Mouse (Mus musculus) layer of hippocampus, postnatal 14 days (tissue): ENCODE data around the gene Cers3. TPM values are rescaled to one million over a fixed set of nuclear protein-coding genes. Genes with fewer than 3 reads are reported as not detected.

Experiments used
- DNase-seq, 2 experiments: peaks; one replicate each; pipeline ENCODE4 v3.0.0; 2021 to 2022; ENCODE audit warnings: low spot score in 2 of 2, mixed read lengths in 1 of 2
- long read RNA-seq, 2 experiments: library from polyadenylated mRNA; stranded (forward); transcript quantifications; one replicate each; pipeline ENCODE4 v2.0.0; 2021
- total RNA-seq, 2 experiments: library from RNA; stranded (reverse); gene quantifications; 2 replicates each; pipeline ENCODE4 v1.2.3; 2021

Gene Cers3
- under 1 TPM; 0.62 to 0.83 TPM for total RNA-seq
- long read RNA-seq, experiment 1, result 0 reads
- long read RNA-seq, experiment 2, result 0 reads

- no peak for DNase-seq
Observed at GRCm38 (mm10) chr7:66743377-66743781, at the start of gene Cers3. Cers3 (plus strand) TSS chr7:66743504.

DNA sequence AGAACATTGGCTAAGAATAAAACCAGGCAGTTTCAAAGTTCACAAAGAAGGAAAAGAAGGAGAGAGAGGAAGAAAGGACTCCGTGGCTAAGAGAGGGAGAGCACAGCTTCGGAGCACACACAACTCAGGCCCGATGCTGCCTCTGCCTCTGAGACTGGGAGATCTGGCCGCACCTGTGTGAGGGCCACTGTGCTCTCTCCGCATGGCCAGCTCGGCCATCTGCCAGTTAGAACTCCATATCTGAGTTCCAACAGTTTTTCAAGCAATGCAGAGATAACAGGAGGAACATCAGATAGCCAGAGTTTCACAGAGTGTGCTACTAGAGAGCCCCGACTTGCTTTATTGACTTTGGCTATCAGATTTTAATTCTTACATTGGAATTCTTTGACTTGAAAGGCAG lies 48.8 kb upstream of the Cers3 start:
- no peak for DNase-seq

DNA sequence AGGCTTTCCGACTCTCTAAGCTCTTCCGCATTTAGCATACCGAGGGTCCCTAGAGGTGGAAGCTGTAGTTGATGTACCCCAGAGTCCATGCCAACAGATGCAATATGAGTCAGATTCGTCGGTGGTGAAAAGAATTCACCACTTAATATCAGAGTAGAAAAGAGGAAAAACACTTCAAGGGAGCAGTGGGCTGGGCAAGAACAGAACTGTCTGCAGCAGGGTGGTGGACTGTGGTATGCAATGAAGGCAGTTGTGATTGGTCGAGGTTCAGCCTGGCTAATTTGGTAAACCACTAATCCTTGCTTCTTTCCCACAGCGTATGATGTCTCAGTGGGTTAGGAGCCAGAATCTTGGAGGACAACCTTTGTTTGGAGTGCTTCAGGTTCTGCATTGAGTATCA lies 40.6 kb upstream of the Cers3 start:
- no peak for DNase-seq

DNA sequence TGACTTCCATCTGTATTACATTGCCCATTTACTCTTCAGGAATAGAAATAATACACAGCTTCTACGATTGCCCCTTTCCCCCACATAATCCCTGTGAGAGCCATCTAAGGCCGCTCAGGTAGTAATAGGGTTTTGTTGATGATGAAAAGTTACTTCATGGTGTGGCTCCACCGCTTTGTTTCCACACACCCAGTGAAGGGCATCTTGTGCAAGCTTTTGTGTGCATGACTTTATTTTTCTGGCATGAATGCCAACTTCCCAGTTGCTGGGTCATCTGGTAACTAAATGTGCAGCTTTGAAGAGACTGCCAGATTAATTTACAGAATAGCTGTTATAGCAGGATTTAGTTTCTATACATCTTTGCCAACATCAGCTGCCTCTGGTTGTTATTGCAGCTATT lies 38.7 kb upstream of the Cers3 start:
- DNase-seq, result no peak

DNA sequence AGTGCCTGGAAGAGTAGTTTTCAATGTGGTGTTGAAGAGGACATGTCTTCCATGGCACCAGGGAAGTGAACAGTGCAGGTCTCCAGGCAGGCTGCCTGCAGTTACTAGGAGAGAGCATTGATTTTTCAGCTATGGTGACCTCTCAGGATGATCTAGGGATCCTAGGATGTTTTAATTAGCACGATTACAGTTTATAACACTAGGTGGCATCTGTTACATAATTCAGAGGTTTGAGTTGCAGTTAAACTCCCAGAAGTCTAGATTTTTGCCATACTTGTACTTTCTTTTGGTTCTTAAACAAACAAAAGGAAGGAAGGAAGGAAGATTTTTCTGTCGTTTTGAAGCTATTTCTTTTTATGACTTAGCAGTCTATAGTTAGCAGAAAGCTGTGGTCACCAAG lies 32.1 kb upstream of the Cers3 start:
- peak in 1 of 2 experiments; percentile 13 for DNase-seq

GRCm38 (mm10) chr7:66724514-66724913 lies 18.8 kb upstream of the Cers3 start:
- no peak for DNase-seq

DNA sequence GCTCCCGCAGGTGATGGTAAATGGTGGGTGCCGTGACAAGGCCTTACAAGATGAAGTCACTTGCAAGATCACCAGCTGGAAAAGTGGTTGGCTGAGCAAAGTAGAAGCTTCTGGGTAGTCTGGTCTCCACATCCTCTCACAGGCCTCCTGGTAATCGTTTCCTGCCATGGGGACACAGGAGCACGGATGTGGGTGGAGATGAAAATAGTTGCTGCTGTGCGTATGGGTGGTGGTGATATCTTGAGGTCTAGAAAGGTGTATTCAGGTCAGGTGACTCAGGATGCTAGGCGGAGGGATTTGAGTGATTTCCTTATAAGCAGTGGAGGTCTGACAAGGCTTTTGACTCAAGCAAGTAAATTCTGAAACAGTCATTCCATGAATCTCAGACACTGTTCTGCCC lies 18.4 kb upstream of the Cers3 start:
- DNase-seq, result no peak

DNA sequence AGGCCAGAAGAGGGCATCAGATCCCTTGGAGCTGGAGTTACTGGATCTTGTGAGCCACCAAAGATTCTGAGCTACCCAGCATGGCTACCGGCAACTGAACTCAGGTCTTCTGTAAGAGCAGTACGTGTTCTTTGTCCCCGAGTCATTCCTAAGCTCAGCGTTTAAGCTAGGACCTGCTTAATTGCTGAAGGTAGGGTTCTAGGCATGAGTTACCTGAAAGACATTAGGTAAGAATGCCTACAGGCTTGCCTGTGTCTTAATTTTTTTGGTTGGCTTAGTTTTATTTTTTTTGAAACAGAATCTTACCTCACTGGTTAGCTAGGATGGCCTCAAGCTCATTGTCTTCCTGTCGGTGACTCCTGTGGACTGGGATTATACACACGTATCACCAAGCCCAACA lies 15.2 kb upstream of the Cers3 start:
- no peak for DNase-seq

DNA sequence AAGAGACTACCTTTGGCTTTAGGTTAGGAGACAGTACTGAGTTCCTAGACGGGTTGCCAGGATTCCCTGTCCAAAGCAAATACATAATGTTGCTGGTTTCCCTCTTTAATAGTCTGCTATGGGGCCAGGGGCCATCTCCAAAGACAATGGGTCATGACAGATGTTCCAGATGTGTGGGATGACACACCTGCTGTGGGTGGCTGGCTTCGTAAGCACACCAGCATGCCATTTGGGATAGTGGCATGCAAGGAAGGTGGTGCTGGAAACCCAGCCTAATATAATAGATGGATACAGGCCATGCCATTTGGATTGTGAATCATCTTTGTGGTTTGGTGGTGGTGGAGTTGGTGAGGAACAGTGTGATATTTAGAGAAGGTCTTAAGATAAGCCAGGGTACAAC lies 14.1 kb upstream of the Cers3 start:
- no peak for DNase-seq

- DNase-seq, result no peak
Observed at GRCm38 (mm10) chr7:66733431-66733830, 9.9 kb upstream of the Cers3 start.

GRCm38 (mm10) chr7:66733882-66734281 lies 9.4 kb upstream of the Cers3 start:
- no peak for DNase-seq

DNA sequence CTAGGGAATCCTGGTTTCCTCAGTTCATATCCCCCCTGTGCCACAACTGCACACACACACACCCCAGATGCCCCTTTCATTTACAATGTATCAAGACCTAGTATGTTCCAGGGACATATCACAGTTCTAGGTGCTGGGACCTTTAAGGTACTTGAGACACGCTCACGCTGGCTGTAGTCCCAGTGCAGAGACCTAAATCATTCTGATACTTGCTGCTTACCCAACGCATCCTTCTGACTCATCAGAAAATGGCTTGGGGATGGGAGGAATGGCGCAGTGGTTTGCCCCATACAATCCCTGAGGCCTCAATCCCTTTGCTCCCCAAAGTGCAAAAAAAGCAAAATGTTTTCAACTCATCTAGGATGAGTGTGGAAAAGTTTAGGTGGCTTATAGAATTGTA lies 8.8 kb upstream of the Cers3 start:
- DNase-seq, result no peak

- no peak for DNase-seq
Observed at GRCm38 (mm10) chr7:66734993-66735392, 8.3 kb upstream of the Cers3 start.

GRCm38 (mm10) chr7:66737418-66737817 lies 5.9 kb upstream of the Cers3 start:
- no peak for DNase-seq

DNA sequence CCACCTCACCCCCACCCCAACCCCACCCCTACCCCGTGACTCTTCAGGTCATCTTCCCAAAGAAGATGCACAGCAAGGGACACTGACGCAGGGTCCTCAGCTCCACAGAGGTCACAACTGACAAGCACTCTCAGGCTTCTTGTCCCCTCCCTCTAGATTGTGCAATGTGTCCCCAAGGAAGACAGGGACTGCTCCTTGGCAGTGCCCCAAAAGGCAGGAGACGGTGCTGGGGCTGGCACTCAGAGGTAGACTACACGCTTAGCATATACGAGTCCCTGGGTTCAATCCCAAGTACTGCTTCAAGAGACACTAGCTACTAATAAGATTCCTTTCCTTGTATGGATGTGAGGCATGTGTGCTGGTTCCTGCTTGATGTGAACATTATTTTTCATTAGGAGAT lies 2.3 kb upstream of the Cers3 start:
- DNase-seq, result no peak

- DNase-seq, result no peak
Observed at GRCm38 (mm10) chr7:66741412-66741811, 1.9 kb upstream of the Cers3 start.

- no peak for DNase-seq
Observed at GRCm38 (mm10) chr7:66746972-66747371, 3.7 kb downstream of the Cers3 start.

GRCm38 (mm10) chr7:66749998-66750397 lies 6.7 kb downstream of the Cers3 start:
- no peak for DNase-seq

DNA sequence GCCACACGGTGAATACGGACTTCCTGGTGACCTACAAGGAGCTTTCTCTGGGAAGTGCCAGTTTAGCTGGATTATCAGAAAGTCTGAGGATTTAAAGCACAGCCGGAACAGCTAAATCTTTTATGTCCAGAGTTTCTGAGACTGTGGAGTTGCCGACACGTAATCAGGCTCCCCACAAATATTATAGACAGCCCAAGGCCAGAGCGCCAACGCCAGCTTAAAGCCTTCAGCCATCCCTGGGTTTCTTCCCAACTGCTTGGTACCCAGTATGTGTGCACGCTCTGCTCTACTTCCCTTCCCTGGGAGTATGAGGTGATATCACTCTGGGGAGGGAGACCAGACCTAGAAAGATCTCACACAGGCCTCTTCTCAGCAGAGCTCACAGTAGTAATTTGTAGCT lies 10.5 kb downstream of the Cers3 start:
- DNase-seq, result no peak

DNA sequence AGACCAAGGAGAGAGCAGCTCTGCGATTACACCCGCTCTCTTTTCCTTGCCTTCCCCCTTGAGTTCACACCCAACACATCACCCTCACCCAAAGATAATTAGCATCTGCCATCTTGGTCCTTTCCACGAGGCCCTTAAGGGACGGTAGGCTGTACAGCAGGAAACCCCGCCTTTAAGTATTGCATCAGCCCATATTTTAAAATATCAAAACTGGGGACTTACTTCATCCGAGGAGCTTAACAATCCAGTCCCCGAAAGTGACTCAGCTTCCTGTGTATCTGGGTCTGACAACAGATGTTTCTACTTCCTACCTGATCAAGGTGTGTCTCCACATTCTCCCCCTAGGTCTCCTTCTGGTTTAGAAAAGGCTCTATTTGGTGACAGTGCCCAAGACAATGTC lies 12.3 kb downstream of the Cers3 start:
- DNase-seq, result no peak

DNA sequence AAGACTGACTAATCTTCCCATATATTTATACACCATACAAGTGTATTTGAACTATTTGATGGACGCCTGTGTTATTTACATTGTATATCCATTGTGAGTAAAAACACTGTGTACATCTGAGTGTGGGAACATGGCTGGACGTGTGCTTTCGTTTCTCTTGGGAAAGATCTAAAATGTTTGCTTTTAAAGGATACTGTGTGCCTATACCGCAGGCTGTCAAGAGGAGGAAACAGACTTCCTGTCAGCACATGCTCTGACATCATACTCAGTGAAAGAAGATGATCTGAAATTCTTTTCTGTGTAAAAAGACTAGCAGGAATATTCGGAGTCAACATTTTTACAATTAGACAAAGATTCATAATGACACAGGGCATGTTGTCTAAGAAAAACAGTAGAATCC lies 26.6 kb downstream of the Cers3 start:
- no peak for DNase-seq

- no peak for DNase-seq
Observed at GRCm38 (mm10) chr7:66770706-66771105, 27.4 kb downstream of the Cers3 start.

DNA sequence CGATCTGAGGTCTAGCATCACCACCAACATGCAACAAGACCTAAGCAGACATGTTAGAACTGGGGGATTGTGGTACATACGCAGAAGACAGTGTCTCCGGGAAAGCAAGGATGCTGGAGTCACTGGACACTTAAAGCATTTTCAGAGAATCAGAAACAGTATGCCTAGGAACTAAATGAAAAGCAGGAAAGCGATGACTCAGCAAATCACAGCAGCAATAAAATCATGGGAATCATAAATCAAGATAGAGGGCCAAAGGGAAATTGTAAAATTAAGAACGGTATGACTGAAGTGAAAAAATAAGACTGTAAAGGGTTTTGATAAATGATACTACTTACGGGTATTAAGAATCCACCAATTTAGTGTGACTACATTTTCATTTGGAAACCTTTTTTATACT lies 27.9 kb downstream of the Cers3 start:
- no peak for DNase-seq

DNA sequence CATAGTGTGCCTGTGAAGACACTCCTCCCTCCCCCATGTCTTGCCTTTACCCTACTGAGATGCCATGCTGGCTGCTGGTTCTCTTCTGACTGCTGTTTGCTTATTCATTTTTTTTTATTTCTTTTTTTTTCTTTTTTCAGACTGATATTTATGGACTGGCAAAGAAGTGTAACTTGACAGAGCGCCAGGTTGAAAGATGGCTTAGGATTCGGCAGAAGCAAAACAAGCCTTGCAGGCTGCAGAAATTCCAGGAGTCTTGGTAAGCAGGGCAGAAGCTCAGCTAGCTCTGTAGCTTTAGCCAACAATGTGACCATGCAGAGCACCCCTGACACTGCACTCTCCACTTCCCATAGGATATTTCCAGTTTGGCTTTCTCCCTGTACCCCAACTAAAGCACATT lies 36.1 kb downstream of the Cers3 start:
- DNase-seq, result peak in 1 of 2 experiments; percentile 22
